Mouse (Mus musculus) forebrain, postnatal 0 days (tissue): Measurements from ENCODE around the gene Ryr1. TPM values are rescaled to one million over a fixed set of nuclear protein-coding genes. Genes with fewer than 3 reads are reported as not detected.

Experiments
- ATAC-seq: fragments of 200-750 bp; cut with Nextera tagmentation; 2 replicates; pipeline ENCODE4 v1.8.0; 2017; ENCODE audit warnings: mild to moderate bottlenecking, moderate library complexity
- DNase-seq: peaks from one replicate; pipeline ENCODE4 v3.0.0-alpha.2; 2015
- H3K27ac ChIP-seq: fragments of 300-500 bp; sonication (generic); 2 replicates; pipeline ENCODE4 v1.5.1; 2014; ENCODE audit warnings: low read depth, mild to moderate bottlenecking, antibody characterized with exemption, low read length, moderate library complexity, mixed read lengths
- H3K27me3 ChIP-seq: fragments of 300-500 bp; sonication (generic); 2 replicates; pipeline ENCODE4 v1.6.1; 2014; ENCODE audit warnings: mild to moderate bottlenecking, low read length, mixed read lengths; ENCODE audit not compliant: insufficient read depth
- H3K36me3 ChIP-seq: fragments of 300-500 bp; sonication (generic); 2 replicates; pipeline ENCODE4 v1.6.1; 2014; ENCODE audit warnings: mild to moderate bottlenecking, moderate library complexity; ENCODE audit not compliant: insufficient read depth
- H3K4me1 ChIP-seq: fragments of 300-500 bp; sonication (generic); 2 replicates; pipeline ENCODE4 v1.6.1; 2014; ENCODE audit warnings: antibody characterized with exemption; ENCODE audit not compliant: insufficient read depth
- H3K4me2 ChIP-seq: fragments of 300-500 bp; sonication (generic); 2 replicates; pipeline ENCODE4 v1.6.1; 2014; ENCODE audit warnings: low read depth, mild to moderate bottlenecking, moderate library complexity
- H3K4me3 ChIP-seq: fragments of 300-500 bp; sonication (generic); 2 replicates; pipeline ENCODE4 v1.5.1; 2014; ENCODE audit warnings: low read depth, low read length, mixed read lengths
- H3K9ac ChIP-seq: fragments of 300-500 bp; sonication (generic); 2 replicates; pipeline ENCODE4 v1.6.1; 2014; ENCODE audit warnings: mild to moderate bottlenecking
- H3K9me3 ChIP-seq: fragments of 300-500 bp; sonication (generic); 2 replicates; pipeline ENCODE4 v1.6.1; 2016; ENCODE audit warnings: low read length
- CTCF ChIP-seq: sonication (generic); IDR thresholded peaks from 2 replicates; pipeline ENCODE4 v1.5.1; 2016; ENCODE audit warnings: antibody characterized with exemption, control low read depth, low read depth
- WGBS: fragments of 180-500 bp; shearing (Covaris S2); extraction: QIAGEN DNeasy Blood & Tissue Kit; methylation state at CpG from one replicate; pipeline ENCODE4 v1.1.7; 2014; 5-methylcytosine and 5-hydroxymethylcytosine counted together
- polyA plus RNA-seq: library from polyadenylated mRNA; unstranded; fragments of >200 nt; fragmentation: Nextera tagmentation; extraction: Ambion mirVana; gene quantifications from 2 replicates; pipeline ENCODE4 v1.2.1, GENCODE M21; 2015
- total RNA-seq: library from RNA; depleted of rRNA; stranded (reverse); fragments of >200 nt; gene quantifications from 2 replicates; pipeline ENCODE4 v1.2.3, GENCODE M21; 2014

Ryr1 gene
- total and polyA plus RNA-seq, 2 experiments from 2014 or later: 4.6 to 8.8 TPM

- no peak for ATAC-seq
Observed at GRCm38 (mm10) chr7:29032685-29033084, 92.3 kb downstream of the Ryr1 start.

GRCm38 (mm10) chr7:29031641-29032040, 93.3 kb downstream of the Ryr1 start:
- H3K27ac ChIP-seq: no peak overlapping the region
- no peak overlapping the region for H3K4me3 ChIP-seq
- H3K4me1 ChIP-seq: no peaks in the 10 kb centered on the region
- no peak overlapping the region for H3K9ac ChIP-seq
- no peak for TF ChIP-seq CTCF
- no peaks in the 10 kb centered on the region for H3K9me3 ChIP-seq
- H3K4me2 ChIP-seq: no peak overlapping the region
- WGBS: 62% methylated on average over 10 of the region's 10 CpGs
- no peaks in the 10 kb centered on the region for H3K27me3 ChIP-seq
- DNase-seq: no peak
- no peak for ATAC-seq
- no peaks in the 10 kb centered on the region for H3K36me3 ChIP-seq

More at GRCm38 (mm10) chr7:29032685-29033084, 92.3 kb downstream of the Ryr1 start:
- no peaks in the 10 kb centered on the region for H3K27me3 ChIP-seq
- no peak overlapping the region for H3K4me2 ChIP-seq
- H3K9ac ChIP-seq: no peak overlapping the region
- no peak overlapping the region for H3K27ac ChIP-seq
- DNase-seq: no peak
- peak; percentile 56 for TF ChIP-seq CTCF
- H3K4me3 ChIP-seq: no peak overlapping the region
- WGBS: 88% methylated on average over 5 of the region's 5 CpGs
- H3K4me1 ChIP-seq: no peaks in the 10 kb centered on the region
- no peaks in the 10 kb centered on the region for H3K36me3 ChIP-seq
- no peaks in the 10 kb centered on the region for H3K9me3 ChIP-seq

- no peak for TF ChIP-seq CTCF
- no peak for DNase-seq
- no peaks in the 10 kb centered on the region for H3K36me3 ChIP-seq
Observed at GRCm38 (mm10) chr7:29029690-29030656, 95.0 kb downstream of the Ryr1 start.

DNA sequence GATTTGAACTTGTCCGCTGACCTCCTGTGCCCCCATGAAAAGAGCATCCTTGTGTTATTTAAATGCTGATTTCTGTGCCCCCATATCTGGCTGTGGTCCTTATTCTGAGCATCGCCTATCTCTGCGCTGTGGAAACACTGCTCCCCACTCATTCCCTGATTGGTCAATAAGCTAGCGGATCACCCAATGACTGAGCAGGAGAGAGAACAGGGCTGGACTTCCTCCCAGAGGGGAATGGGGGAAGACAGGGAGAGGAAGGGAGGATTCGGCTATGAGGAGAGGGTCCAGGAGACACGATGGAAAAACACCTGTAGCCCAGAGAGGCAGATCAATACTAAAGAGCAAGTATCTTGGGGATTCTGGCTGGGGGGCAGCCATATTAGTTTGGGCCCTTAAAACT, 96.2 kb downstream of the Ryr1 start:
- H3K4me1 ChIP-seq: no peaks in the 10 kb centered on the region
- no peak for TF ChIP-seq CTCF
- H3K27me3 ChIP-seq: no peaks in the 10 kb centered on the region
- peaks cover 1% of the 10 kb centered on the region; the same call in 1 of the 2 replicates for H3K36me3 ChIP-seq
- no peak for DNase-seq
- H3K4me3 ChIP-seq: no peak overlapping the region
- no peak overlapping the region for H3K9ac ChIP-seq
- no peaks in the 10 kb centered on the region for H3K9me3 ChIP-seq
- WGBS: 83% methylated on average over 6 of the region's 6 CpGs
- no peak overlapping the region for H3K4me2 ChIP-seq
- ATAC-seq: no peak
- no peak overlapping the region for H3K27ac ChIP-seq

More at GRCm38 (mm10) chr7:29029690-29030656, 95.0 kb downstream of the Ryr1 start:
- 92% methylated on average over 14 of the region's 14 CpGs for WGBS
- ATAC-seq: no peak
- Histone ChIP-seq H3K27me3 (no peaks in the 10 kb centered on the region), H3K4me3 (no peak overlapping the region), H3K9ac (no peak overlapping the region), H3K4me2 (no peak overlapping the region), H3K4me1 (no peaks in the 10 kb centered on the region), H3K27ac (no peak overlapping the region), H3K9me3 (no peaks in the 10 kb centered on the region)

DNA sequence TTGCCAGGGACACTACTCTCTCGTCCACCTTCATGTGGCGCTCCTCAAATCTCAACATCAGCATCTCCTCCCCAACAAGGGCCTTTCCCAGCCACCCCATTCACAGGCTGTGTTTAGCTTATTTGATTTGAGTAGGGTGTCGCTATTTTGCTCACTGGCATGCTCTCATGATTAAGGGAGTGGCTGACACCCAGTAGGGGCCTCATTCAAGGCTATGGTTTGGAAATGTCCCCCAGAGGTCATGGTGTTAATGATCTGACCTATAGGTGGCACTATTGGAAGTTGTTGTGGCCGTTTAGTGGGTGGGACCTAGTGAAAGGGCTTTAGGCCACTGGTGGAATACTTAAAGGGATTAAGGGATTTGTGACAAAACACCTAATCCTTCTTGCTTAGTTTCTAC, 98.2 kb downstream of the Ryr1 start:
- Histone ChIP-seq H3K4me3 (no peak overlapping the region), H3K4me1 (no peaks in the 10 kb centered on the region), H3K36me3 (peaks cover 5% of the 10 kb centered on the region; the same call in 1 of the 2 replicates), H3K27me3 (no peaks in the 10 kb centered on the region), H3K4me2 (no peak overlapping the region), H3K27ac (no peak overlapping the region), H3K9ac (no peak overlapping the region), H3K9me3 (no peaks in the 10 kb centered on the region)
- ATAC-seq (no peak), DNase-seq (no peak)
- no peak for TF ChIP-seq CTCF
- WGBS: 65% methylated on average over 4 of the region's 4 CpGs

GRCm38 (mm10) chr7:29026195-29026594, 98.8 kb downstream of the Ryr1 start:
- Histone ChIP-seq H3K9ac (no peak overlapping the region), H3K4me2 (no peak overlapping the region), H3K27me3 (no peaks in the 10 kb centered on the region), H3K4me3 (no peak overlapping the region), H3K4me1 (no peaks in the 10 kb centered on the region), H3K9me3 (no peaks in the 10 kb centered on the region), H3K27ac (no peak overlapping the region), H3K36me3 (peaks cover 5% of the 10 kb centered on the region; the same call in 1 of the 2 replicates)
- no peak for TF ChIP-seq CTCF
- WGBS: 93% methylated on average over 5 of the region's 5 CpGs
- no peak for DNase-seq
- ATAC-seq: no peak

DNA sequence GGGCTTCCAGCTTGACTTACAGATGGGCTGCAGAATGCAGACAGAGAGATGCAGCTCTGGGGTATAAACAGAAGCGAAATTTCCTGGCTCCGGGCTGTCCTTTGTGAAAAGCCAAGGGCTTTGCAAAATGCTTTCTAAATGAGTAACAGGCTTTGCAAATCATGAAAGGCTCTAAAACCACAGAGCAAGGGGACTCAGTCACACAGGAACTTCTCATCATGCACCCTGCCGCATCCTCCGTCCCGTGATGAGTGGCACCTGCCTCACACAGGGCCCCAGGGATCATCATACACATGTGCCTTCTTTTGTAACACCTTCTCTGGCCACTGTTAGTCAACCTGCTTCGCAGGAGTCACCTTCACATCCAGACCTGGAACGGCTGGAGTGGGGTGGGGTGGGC, 99.4 kb downstream of the Ryr1 start:
- WGBS: 78% methylated on average over 7 of the region's 7 CpGs
- no peaks in the 10 kb centered on the region for H3K4me1 ChIP-seq
- no peaks in the 10 kb centered on the region for H3K9me3 ChIP-seq
- no peak overlapping the region for H3K9ac ChIP-seq
- ATAC-seq (no peak), DNase-seq (no peak)
- H3K36me3 ChIP-seq: peaks cover 5% of the 10 kb centered on the region; the same call in 1 of the 2 replicates
- no peak overlapping the region for H3K27ac ChIP-seq
- no peak overlapping the region for H3K4me3 ChIP-seq
- no peak overlapping the region for H3K4me2 ChIP-seq
- TF ChIP-seq CTCF: no peak
- H3K27me3 ChIP-seq: no peaks in the 10 kb centered on the region
